Mouse (Mus musculus): ENCODE measurements around the gene Cacna2d3. TPM values are rescaled to one million over a fixed set of nuclear protein-coding genes. Genes with fewer than 3 reads are reported as not detected.

Cacna2d3 gene
- total and polyA plus RNA-seq, 2 experiments from 2014 or later, result 0.19 TPM; not detected in 1

GRCm38 (mm10) chr14:29672436-29673050, 49.1 kb downstream of the Cacna2d3 start:
- ATAC-seq (ENCODE audit: insufficient read depth, low read depth) (no peak), DNase-seq (ENCODE audit: low spot score) (no peak)
- Histone ChIP-seq H3K36me3 (replicated peaks; ENCODE audit: control insufficient read depth, insufficient read depth, low read length) (no peaks in the 10 kb centered on the region), H3K27ac (ENCODE audit: low read depth) (no peak overlapping the region), H3K4me3 (ENCODE audit: low read depth, low read length) (no peak overlapping the region), H3K4me2 (ENCODE audit: low read depth, low read length) (no peak overlapping the region), H3K27me3 (ENCODE audit: control insufficient read depth, insufficient read depth, low read length) (no peaks in the 10 kb centered on the region), H3K4me1 (ENCODE audit: control insufficient read depth, insufficient read depth) (no peaks in the 10 kb centered on the region), H3K9ac (replicated peaks; ENCODE audit: low read depth, low read length) (no peak overlapping the region), H3K9me3 (replicated peaks; ENCODE audit: control insufficient read depth, low read length) (no peaks in the 10 kb centered on the region)
- TF ChIP-seq CTCF (IDR thresholded peaks at IDR 0.05; ENCODE audit: low read depth) (no peak), EP300 (IDR thresholded peaks at IDR 0.05; ENCODE audit: low read depth) (no peak)
- 21% methylated on average over 1 of the region's 1 CpGs for WGBS

GRCm38 (mm10) chr14:29669826-29670225, 51.8 kb downstream of the Cacna2d3 start:
- Histone ChIP-seq H3K4me2 (ENCODE audit: low read depth, low read length) (no peak overlapping the region), H3K9me3 (replicated peaks; ENCODE audit: control insufficient read depth, low read length) (no peaks in the 10 kb centered on the region), H3K4me3 (ENCODE audit: low read depth, low read length) (no peak overlapping the region), H3K9ac (replicated peaks; ENCODE audit: low read depth, low read length) (no peak overlapping the region), H3K4me1 (ENCODE audit: control insufficient read depth, insufficient read depth) (no peaks in the 10 kb centered on the region), H3K27ac (ENCODE audit: low read depth) (no peak overlapping the region), H3K36me3 (replicated peaks; ENCODE audit: control insufficient read depth, insufficient read depth, low read length) (no peaks in the 10 kb centered on the region), H3K27me3 (ENCODE audit: control insufficient read depth, insufficient read depth, low read length) (no peaks in the 10 kb centered on the region)
- WGBS, result 69% methylated on average over 5 of the region's 5 CpGs
- no peak for ATAC-seq (ENCODE audit: insufficient read depth, low read depth)
- DNase-seq (ENCODE audit: low spot score), result no peak
- no peak for TF ChIP-seq EP300 (IDR thresholded peaks at IDR 0.05; ENCODE audit: low read depth)
- no peak for TF ChIP-seq CTCF (IDR thresholded peaks at IDR 0.05; ENCODE audit: low read depth)

- no peak for ATAC-seq (ENCODE audit: insufficient read depth, low read depth)
- H3K4me1 ChIP-seq (ENCODE audit: control insufficient read depth, insufficient read depth), result no peaks in the 10 kb centered on the region
- peak; percentile 41 for DNase-seq (ENCODE audit: low spot score)
Measured at GRCm38 (mm10) chr14:29657006-29657405, 64.7 kb downstream of the Cacna2d3 start.

GRCm38 (mm10) chr14:29650591-29650990, 71.1 kb downstream of the Cacna2d3 start:
- 68% methylated on average over 5 of the region's 5 CpGs for WGBS

More at GRCm38 (mm10) chr14:29657006-29657405, 64.7 kb downstream of the Cacna2d3 start:
- no peak overlapping the region for H3K9ac ChIP-seq (replicated peaks; ENCODE audit: low read depth, low read length)
- no peak overlapping the region for H3K4me2 ChIP-seq (ENCODE audit: low read depth, low read length)
- H3K4me3 ChIP-seq (ENCODE audit: low read depth, low read length), result no peak overlapping the region
- no peak for TF ChIP-seq EP300 (IDR thresholded peaks at IDR 0.05; ENCODE audit: low read depth)
- no peak for TF ChIP-seq CTCF (IDR thresholded peaks at IDR 0.05; ENCODE audit: low read depth)
- no peaks in the 10 kb centered on the region for H3K9me3 ChIP-seq (replicated peaks; ENCODE audit: control insufficient read depth, low read length)
- WGBS, result 31% methylated on average over 1 of the region's 1 CpGs
- H3K27ac ChIP-seq (ENCODE audit: low read depth), result no peak overlapping the region
- H3K36me3 ChIP-seq (replicated peaks; ENCODE audit: control insufficient read depth, insufficient read depth, low read length), result no peaks in the 10 kb centered on the region
- no peaks in the 10 kb centered on the region for H3K27me3 ChIP-seq (ENCODE audit: control insufficient read depth, insufficient read depth, low read length)

GRCm38 (mm10) chr14:29648721-29649120, 72.9 kb downstream of the Cacna2d3 start:
- 57% methylated on average over 6 of the region's 6 CpGs for WGBS
- no peak for ATAC-seq (ENCODE audit: insufficient read depth, low read depth)

More at GRCm38 (mm10) chr14:29650591-29650990, 71.1 kb downstream of the Cacna2d3 start:
- no peak overlapping the region for H3K4me2 ChIP-seq (ENCODE audit: low read depth, low read length)
- no peak for DNase-seq (ENCODE audit: low spot score)
- no peaks in the 10 kb centered on the region for H3K27me3 ChIP-seq (ENCODE audit: control insufficient read depth, insufficient read depth, low read length)
- ATAC-seq (ENCODE audit: insufficient read depth, low read depth), result no peak
- no peaks in the 10 kb centered on the region for H3K4me1 ChIP-seq (ENCODE audit: control insufficient read depth, insufficient read depth)
- TF ChIP-seq EP300 (IDR thresholded peaks at IDR 0.05; ENCODE audit: low read depth) (no peak), CTCF (IDR thresholded peaks at IDR 0.05; ENCODE audit: low read depth) (no peak)
- H3K9me3 ChIP-seq (replicated peaks; ENCODE audit: control insufficient read depth, low read length), result no peaks in the 10 kb centered on the region
- H3K36me3 ChIP-seq (replicated peaks; ENCODE audit: control insufficient read depth, insufficient read depth, low read length), result no peaks in the 10 kb centered on the region
- H3K9ac ChIP-seq (replicated peaks; ENCODE audit: low read depth, low read length), result no peak overlapping the region
- H3K27ac ChIP-seq (ENCODE audit: low read depth), result no peak overlapping the region
- H3K4me3 ChIP-seq (ENCODE audit: low read depth, low read length), result no peak overlapping the region

GRCm38 (mm10) chr14:29645421-29645820, 76.2 kb downstream of the Cacna2d3 start:
- DNase-seq (ENCODE audit: low spot score) (no peak), ATAC-seq (ENCODE audit: insufficient read depth, low read depth) (no peak)
- TF ChIP-seq CTCF (IDR thresholded peaks at IDR 0.05; ENCODE audit: low read depth) (no peak), EP300 (IDR thresholded peaks at IDR 0.05; ENCODE audit: low read depth) (no peak)
- Histone ChIP-seq H3K4me3 (ENCODE audit: low read depth, low read length) (no peak overlapping the region), H3K27me3 (ENCODE audit: control insufficient read depth, insufficient read depth, low read length) (no peaks in the 10 kb centered on the region), H3K4me1 (ENCODE audit: control insufficient read depth, insufficient read depth) (no peaks in the 10 kb centered on the region), H3K27ac (ENCODE audit: low read depth) (no peak overlapping the region), H3K36me3 (replicated peaks; ENCODE audit: control insufficient read depth, insufficient read depth, low read length) (no peaks in the 10 kb centered on the region), H3K4me2 (ENCODE audit: low read depth, low read length) (no peak overlapping the region), H3K9me3 (replicated peaks; ENCODE audit: control insufficient read depth, low read length) (no peaks in the 10 kb centered on the region), H3K9ac (replicated peaks; ENCODE audit: low read depth, low read length) (no peak overlapping the region)
- 60% methylated on average over 11 of the region's 11 CpGs for WGBS

More at GRCm38 (mm10) chr14:29648721-29649120, 72.9 kb downstream of the Cacna2d3 start:
- H3K4me2 ChIP-seq (ENCODE audit: low read depth, low read length), result no peak overlapping the region
- H3K9ac ChIP-seq (replicated peaks; ENCODE audit: low read depth, low read length), result no peak overlapping the region
- H3K27ac ChIP-seq (ENCODE audit: low read depth), result no peak overlapping the region
- H3K36me3 ChIP-seq (replicated peaks; ENCODE audit: control insufficient read depth, insufficient read depth, low read length), result no peaks in the 10 kb centered on the region
- no peaks in the 10 kb centered on the region for H3K27me3 ChIP-seq (ENCODE audit: control insufficient read depth, insufficient read depth, low read length)
- no peak overlapping the region for H3K4me3 ChIP-seq (ENCODE audit: low read depth, low read length)
- no peak for DNase-seq (ENCODE audit: low spot score)
- no peaks in the 10 kb centered on the region for H3K4me1 ChIP-seq (ENCODE audit: control insufficient read depth, insufficient read depth)
- TF ChIP-seq CTCF (IDR thresholded peaks at IDR 0.05; ENCODE audit: low read depth) (no peak), EP300 (IDR thresholded peaks at IDR 0.05; ENCODE audit: low read depth) (no peak)
- no peaks in the 10 kb centered on the region for H3K9me3 ChIP-seq (replicated peaks; ENCODE audit: control insufficient read depth, low read length)

All from heart, postnatal 0 days (tissue).